Mouse (Mus musculus) embryonic facial prominence, embryonic 11.5 days (tissue): ENCODE measurements around the gene Mgea5. TPM values are rescaled to one million over a fixed set of nuclear protein-coding genes. Genes with fewer than 3 reads are reported as not detected.

ENCODE experiments used
- polyA plus RNA-seq: library from polyadenylated mRNA; unstranded; fragments of >200 nt; fragmentation: Nextera tagmentation; extraction: Ambion mirVana; gene quantifications from 2 replicates; pipeline ENCODE4 v1.2.1, GENCODE M21; 2014

Mgea5 gene
- polyA plus RNA-seq, 1 experiment from 2014 or later, result 58.8 TPM

Other genes with a start within 250 kb of the Mgea5 start
- 15.3 and 18.2 TPM in 2 replicates for gene Poll, start 223.3 kb downstream of the Mgea5 start, polyA plus RNA-seq
- gene Gm17018, start 223.2 kb downstream of the Mgea5 start, polyA plus RNA-seq, result 50.1 and 54.5 TPM in 2 replicates
- 3.1 and 3.5 TPM in 2 replicates for gene Fbxw4, start 123.5 kb downstream of the Mgea5 start, polyA plus RNA-seq
- 17.7 and 20.5 TPM in 2 replicates for gene Fgf8, start 40.9 kb downstream of the Mgea5 start, polyA plus RNA-seq
- 15.2 and 17.2 TPM in 2 replicates for gene Npm3, start 34.2 kb downstream of the Mgea5 start, polyA plus RNA-seq
- gene Kcnip2, start 32.2 kb upstream of the Mgea5 start, polyA plus RNA-seq, result 1.3 TPM in 2 replicates
- gene Armh3, start 214.7 kb upstream of the Mgea5 start, polyA plus RNA-seq, result 13.9 and 15.9 TPM in 2 replicates
- 1.9 and 2.4 TPM in 2 replicates for gene Hps6, start 219.7 kb upstream of the Mgea5 start, polyA plus RNA-seq